ENCODE assay signal across 9 mouse cellular contexts in the genomic region with DNA sequence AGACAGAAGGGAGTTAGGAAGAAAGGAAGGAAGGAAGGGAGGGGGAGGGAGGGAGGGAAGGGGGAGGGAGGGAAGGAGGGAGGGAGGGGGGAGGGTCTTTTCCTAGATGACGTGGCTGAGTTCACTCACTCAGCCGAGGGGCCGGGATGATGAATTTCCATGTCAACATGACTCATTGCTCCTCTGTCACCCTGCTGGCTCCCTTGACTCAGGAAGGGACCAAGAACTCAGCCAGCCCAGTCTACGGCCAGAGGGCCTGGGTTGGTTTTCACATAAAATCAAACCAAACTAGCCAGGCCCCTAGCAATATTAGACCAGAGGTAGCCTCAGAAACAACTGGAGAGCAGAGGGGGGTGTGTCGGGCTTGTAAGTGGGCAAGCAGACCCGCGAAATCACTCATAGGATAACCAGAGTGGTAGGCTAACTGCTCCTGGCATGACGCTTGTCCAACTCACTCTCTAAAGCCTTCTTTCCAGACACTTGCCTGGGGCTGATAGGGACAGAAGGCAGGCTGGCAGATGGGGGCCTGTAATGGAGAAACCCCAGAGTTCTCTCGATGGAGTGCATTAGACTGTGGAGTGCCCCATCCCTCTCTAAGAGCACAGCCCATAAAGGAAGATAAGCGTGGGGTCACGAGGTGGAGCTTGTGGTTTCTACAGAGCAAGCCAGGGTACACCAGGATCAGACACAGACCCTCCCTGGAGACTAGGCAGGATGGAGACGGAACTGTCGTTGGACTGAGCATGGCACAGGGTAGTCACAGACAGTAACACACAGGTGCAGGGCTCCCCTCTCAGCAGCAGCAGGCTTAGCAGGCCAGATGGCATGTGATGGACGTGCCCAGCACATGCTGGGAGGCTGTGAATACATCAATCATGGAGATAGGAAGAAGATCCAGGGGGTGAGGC. TPM values are rescaled to one million over a fixed set of nuclear protein-coding genes. Genes with fewer than 3 reads are reported as not detected.
DNase-seq lines count a peak whose midpoint lies in the region; ATAC-seq lines count a peak whose summit lies in the region.
"Had no signal": no experiment of that assay in that cellular context is flagged by ENCODE, and none has a peak within 500 bp of the region (broad histone marks: within the 10 kb centered on the region; RNA-seq: fewer than 3 reads in every experiment).

No protein-coding gene starts in this region.

- peak; percentile 50 for DNase-seq in adrenal gland, adult 2 months
- DNase-seq in adrenal gland, postnatal 4 days (ENCODE audit: low spot score in 2 of 2), result no peak
- DNase-seq in layer of hippocampus, postnatal 36 days, result no peak
- no peak for DNase-seq in kidney, postnatal 10 days
- DNase-seq: lung, adult 18-20 months had no signal

- H3K36me3 ChIP-seq in megakaryocyte, embryonic 14.5 days (replicated peaks; ENCODE audit: low read length), result no peaks in the 10 kb centered on the region
- 0 out of 2 replicates have a peak, but pooled peaks cover 1% of the 10 kb centered on the region for H3K36me3 ChIP-seq in hindbrain, embryonic 12.5 days
- peaks cover 12% of the 10 kb centered on the region; the same call in 1 of the 2 replicates for H3K36me3 ChIP-seq in neural tube, embryonic 13.5 days

- peaks cover 15% of the 10 kb centered on the region for H3K4me1 ChIP-seq in megakaryocyte, embryonic 14.5 days
- peaks cover 51% of the 10 kb centered on the region for H3K4me1 ChIP-seq in hindbrain, embryonic 12.5 days
- H3K4me1 ChIP-seq in neural tube, embryonic 13.5 days (replicated peaks), result peaks cover 60% of the 10 kb centered on the region

- H3K9me3 ChIP-seq in megakaryocyte, embryonic 14.5 days, result 0 out of 2 replicates have a peak, but pooled peaks cover 5% of the 10 kb centered on the region
- no peaks in the 10 kb centered on the region for H3K9me3 ChIP-seq in hindbrain, embryonic 12.5 days (replicated peaks)
- no peaks in the 10 kb centered on the region for H3K9me3 ChIP-seq in neural tube, embryonic 13.5 days

- H3K27ac ChIP-seq in hindbrain, embryonic 12.5 days, result peak overlapping the region; percentile 77
- H3K27ac ChIP-seq in neural tube, embryonic 13.5 days (replicated peaks), result peak overlapping the region; percentile 74

- no peak overlapping the region for H3K4me2 ChIP-seq in hindbrain, embryonic 12.5 days (replicated peaks)
- H3K4me2 ChIP-seq in neural tube, embryonic 13.5 days, result no peak overlapping the region

- WGBS in hindbrain, embryonic 12.5 days, result 38% methylated on average over 14 of the region's 14 CpGs
- WGBS in neural tube, embryonic 13.5 days, result 33% methylated on average over 14 of the region's 14 CpGs

- H3K4me3 ChIP-seq in megakaryocyte, embryonic 14.5 days (replicated peaks), result peak overlapping the region; percentile 38
- no peak overlapping the region for H3K4me3 ChIP-seq in hindbrain, embryonic 12.5 days
- H3K4me3 ChIP-seq in neural tube, embryonic 13.5 days, result no peak overlapping the region

- ATAC-seq in megakaryocyte, adult 5-6 weeks (ENCODE audit: poor library complexity, severe bottlenecking), result no peak
- ATAC-seq in hindbrain, embryonic 12.5 days (ENCODE audit: low FRiP score), result peak; percentile 79
- peak; percentile 77 for ATAC-seq in neural tube, embryonic 13.5 days (ENCODE audit: low read depth)

- H3K27me3 ChIP-seq in megakaryocyte, embryonic 14.5 days (replicated peaks), result peaks cover 15% of the 10 kb centered on the region
- H3K27me3 ChIP-seq in hindbrain, embryonic 12.5 days, result peaks cover 6% of the 10 kb centered on the region; the same call in 1 of the 2 replicates
- no peaks in the 10 kb centered on the region for H3K27me3 ChIP-seq in neural tube, embryonic 13.5 days

- H3K9ac ChIP-seq in hindbrain, embryonic 12.5 days, result no peak overlapping the region
- H3K9ac ChIP-seq in neural tube, embryonic 13.5 days, result peak overlapping the region; percentile 31; the same call in 1 of the 2 replicates

RNA-seq across cellular contexts. Expression of gene Rars, which starts 43.6 kb away (rescaled TPM):
- 10 to 100 TPM; 64.6 to 74.8 TPM for total RNA-seq in adrenal gland, adult 2 months (2021)
- polyA plus RNA-seq in adrenal gland, adult 2 months (2012; rRNA removed), result 3.6 and 4.9 TPM in 2 replicates
- total RNA-seq in adrenal gland, postnatal 4 days (2021), result 10 to 100 TPM; 74.8 to 77.9 TPM
- polyA plus RNA-seq in megakaryocyte, embryonic 14.5 days (2012; ENCODE audit: insufficient read depth, low replicate concordance), result 5.3 TPM in 1 of 2 replicates, not detected in the other
- total RNA-seq in megakaryocyte, adult 5-6 weeks (2015), result 60.7 and 63.5 TPM in 2 replicates
- 52.0 and 60.3 TPM in 2 replicates for total RNA-seq in megakaryocyte, adult 5-6 weeks (2017)
- polyA plus RNA-seq in hindbrain, embryonic 12.5 days (2016; fragmentation: Nextera tagmentation; extraction: Ambion mirVana), result 78.5 and 79.4 TPM in 2 replicates
- polyA plus RNA-seq in neural tube, embryonic 13.5 days (2015; fragmentation: Nextera tagmentation; extraction: Ambion mirVana), result 73.9 and 78.9 TPM in 2 replicates
- total RNA-seq in layer of hippocampus, postnatal 36 days (2021), result 10 to 100 TPM; 48.9 to 49.9 TPM
